Mouse (Mus musculus): ENCODE data around the gene Gpr162. TPM values are rescaled to one million over a fixed set of nuclear protein-coding genes. Genes with fewer than 3 reads are reported as not detected.
"Not testable (repeated sequence)": the region's sequence is repeated elsewhere in the genome, so short reads cannot be mapped to it uniquely, and the experiment has no call there.

The Gpr162 gene
- total RNA-seq (2022): not detected

GRCm38 (mm10) chr6:124863658-124864298, at the start of gene Gpr162:
Gpr162 (minus strand) TSS chr6:124863983.
- peak in 1 of 2 experiments; percentile 24 for DNase-seq (ENCODE audit: low spot score in 2 of 2)

- DNase-seq (ENCODE audit: low spot score in 2 of 2): no peak
Observed at GRCm38 (mm10) chr6:124913214-124913613, 49.4 kb upstream of the Gpr162 start.

GRCm38 (mm10) chr6:124911533-124912218, 47.9 kb upstream of the Gpr162 start, which contains the start of gene Lag3:
Lag3 (minus strand) TSS chr6:124911705.
- no peak for DNase-seq (ENCODE audit: low spot score in 2 of 2)

GRCm38 (mm10) chr6:124910032-124910431, 46.2 kb upstream of the Gpr162 start:
- DNase-seq (ENCODE audit: low spot score in 2 of 2): no peak

- DNase-seq (ENCODE audit: low spot score in 2 of 2): no peak
Observed at GRCm38 (mm10) chr6:124907767-124908166, 44.0 kb upstream of the Gpr162 start.

- DNase-seq (ENCODE audit: low spot score in 2 of 2): no peak
Observed at GRCm38 (mm10) chr6:124904991-124905860, 41.4 kb upstream of the Gpr162 start.

- DNase-seq (ENCODE audit: low spot score in 2 of 2): peak; percentile 59 to 64
Observed at GRCm38 (mm10) chr6:124904161-124904981, 40.6 kb upstream of the Gpr162 start.

GRCm38 (mm10) chr6:124903580-124904151, 39.9 kb upstream of the Gpr162 start:
- peak; percentile 91 to 95 for DNase-seq (ENCODE audit: low spot score in 2 of 2)

GRCm38 (mm10) chr6:124901851-124902250, 38.1 kb upstream of the Gpr162 start:
- no peak for DNase-seq (ENCODE audit: low spot score in 2 of 2)

- DNase-seq (ENCODE audit: low spot score in 2 of 2): no peak
Observed at GRCm38 (mm10) chr6:124900801-124901480, 37.2 kb upstream of the Gpr162 start.

- no peak for DNase-seq (ENCODE audit: low spot score in 2 of 2)
Observed at GRCm38 (mm10) chr6:124900056-124900800, 36.4 kb upstream of the Gpr162 start.

GRCm38 (mm10) chr6:124898359-124898758, 34.6 kb upstream of the Gpr162 start:
- no peak for DNase-seq (ENCODE audit: low spot score in 2 of 2)

- not testable (repeated sequence) for DNase-seq (ENCODE audit: low spot score in 2 of 2)
Observed at GRCm38 (mm10) chr6:124894113-124894512, 30.3 kb upstream of the Gpr162 start.

- DNase-seq (ENCODE audit: low spot score in 2 of 2): no peak
Observed at GRCm38 (mm10) chr6:124890997-124891396, 27.2 kb upstream of the Gpr162 start.

- no peak for DNase-seq (ENCODE audit: low spot score in 2 of 2)
Observed at GRCm38 (mm10) chr6:124888555-124889125, 24.9 kb upstream of the Gpr162 start.

- DNase-seq (ENCODE audit: low spot score in 2 of 2): no peak
Observed at GRCm38 (mm10) chr6:124887986-124888385, 24.2 kb upstream of the Gpr162 start, which contains the start of gene Cd4. Cd4 (minus strand) TSS chr6:124888221.

GRCm38 (mm10) chr6:124885956-124886381, 22.2 kb upstream of the Gpr162 start:
- DNase-seq (ENCODE audit: low spot score in 2 of 2): no peak

GRCm38 (mm10) chr6:124884714-124885500, 21.1 kb upstream of the Gpr162 start:
- DNase-seq (ENCODE audit: low spot score in 2 of 2): no peak

Data from gastrocnemius, adult 8-10 months (tissue).